Mouse (Mus musculus) olfactory bulb, adult 2 months (tissue): ENCODE results near the gene Barx1.

Source experiments
- CTCF ChIP-seq: fragments of 200-500 bp; IDR thresholded peaks from 2 replicates; pipeline ENCODE4 v1.5.1; 2012; ENCODE audit warnings: low read depth, mild to moderate bottlenecking, low read length, moderate library complexity; ENCODE audit not compliant: insufficient read depth
- POLR2A ChIP-seq: fragments of 200-500 bp; IDR thresholded peaks from 2 replicates; pipeline ENCODE4 v1.6.1; 2012; ENCODE audit warnings: mild to moderate bottlenecking, low read depth, low read length, moderate library complexity; ENCODE audit not compliant: insufficient read depth

DNA sequence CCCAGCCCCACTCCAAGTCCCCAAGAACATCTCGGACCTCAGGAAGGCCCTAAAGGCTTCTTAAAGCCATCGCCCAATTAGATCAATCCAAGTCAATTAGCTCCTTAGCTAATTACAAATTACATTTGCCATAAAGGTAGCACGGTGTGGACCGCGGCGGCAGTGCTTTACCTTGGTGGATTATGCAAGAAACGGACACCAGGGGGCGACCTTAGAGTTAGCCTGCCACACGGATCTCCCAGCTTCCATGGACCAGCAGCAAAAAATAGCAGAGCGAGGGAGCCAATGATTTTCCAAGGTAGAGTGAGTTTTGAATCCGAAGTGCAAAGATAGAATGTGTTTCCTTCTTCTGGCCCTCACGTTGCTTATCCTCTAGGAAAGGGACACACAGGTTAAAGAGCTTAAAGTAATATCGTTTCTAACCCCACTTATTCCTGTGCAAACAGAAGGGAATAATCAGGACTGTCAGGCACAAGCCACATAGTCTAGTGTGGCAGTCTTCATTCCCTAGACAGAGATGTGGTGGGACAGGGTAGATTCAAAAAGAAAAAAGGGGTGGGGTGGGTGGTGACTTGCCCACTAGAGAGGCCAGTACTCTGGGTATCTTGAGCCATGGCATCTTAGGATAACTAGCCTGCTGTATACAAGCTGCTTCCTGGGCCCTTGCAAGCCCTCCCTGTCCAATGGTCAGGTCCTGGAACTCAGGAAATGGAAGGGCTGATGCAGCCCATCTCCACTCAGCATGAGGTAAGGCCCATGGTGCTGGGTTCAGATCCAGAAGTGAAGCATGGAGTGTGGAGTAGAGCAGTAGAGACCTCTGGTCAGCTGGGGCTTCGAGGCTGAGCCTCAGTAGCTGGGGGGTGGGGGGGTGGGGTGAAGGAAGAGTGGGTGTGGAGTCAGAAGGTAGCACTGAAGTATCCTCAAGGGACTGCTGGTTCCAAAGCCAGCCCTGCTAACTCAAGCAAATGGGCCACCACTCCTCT is 8.7 kb upstream of the Barx1 start:
- TF ChIP-seq POLR2A (no peak), CTCF (peak; percentile 37; the same call in 1 of the 2 replicates)
